Mouse (Mus musculus) kidney, embryonic 14.5 days (tissue): ENCODE data around the gene Hbb-bt. TPM values are rescaled to one million over a fixed set of nuclear protein-coding genes. Genes with fewer than 3 reads are reported as not detected.
"Not testable (repeated sequence)": the region's sequence is repeated elsewhere in the genome, so short reads cannot be mapped to it uniquely, and the experiment has no call there.

Experiments used
- ATAC-seq: fragments of 200-750 bp; cut with Nextera tagmentation; 2 replicates; pipeline ENCODE4 v1.8.0; 2017; ENCODE audit warnings: moderate number of reproducible peaks, mild to moderate bottlenecking, moderate TSS enrichment, moderate library complexity; ENCODE audit not compliant: low FRiP score, low TSS enrichment
- H3K27ac ChIP-seq: fragments of 300-500 bp; sonication (generic); 2 replicates; pipeline ENCODE4 v1.5.1; 2014; ENCODE audit warnings: low read depth, mild to moderate bottlenecking, low read length, moderate library complexity, mixed read lengths
- H3K27me3 ChIP-seq: fragments of 300-500 bp; sonication (generic); 2 replicates; pipeline ENCODE4 v1.6.1; 2014; ENCODE audit warnings: mild to moderate bottlenecking, low read length; ENCODE audit not compliant: control insufficient read depth, insufficient read depth
- H3K36me3 ChIP-seq: fragments of 300-500 bp; sonication (generic); 2 replicates; pipeline ENCODE4 v1.6.1; 2014; ENCODE audit warnings: low read length, mixed read lengths; ENCODE audit not compliant: control insufficient read depth, insufficient read depth
- H3K4me1 ChIP-seq: fragments of 300-500 bp; sonication (generic); 2 replicates; pipeline ENCODE4 v1.6.1; 2014; ENCODE audit warnings: low read length, mixed read lengths; ENCODE audit not compliant: control insufficient read depth, insufficient read depth
- H3K4me2 ChIP-seq: fragments of 300-500 bp; sonication (generic); replicated peaks from 2 replicates; pipeline ENCODE4 v1.6.1; 2014; ENCODE audit warnings: low read depth, mild to moderate bottlenecking, low read length
- H3K4me3 ChIP-seq: fragments of 300-500 bp; sonication (generic); 2 replicates; pipeline ENCODE4 v1.5.1; 2014; ENCODE audit warnings: mild to moderate bottlenecking, low read length
- H3K9ac ChIP-seq: fragments of 300-500 bp; sonication (generic); 2 replicates; pipeline ENCODE4 v1.6.1; 2014; ENCODE audit warnings: low read depth, mild to moderate bottlenecking, low read length, moderate library complexity
- H3K9me3 ChIP-seq: fragments of 300-500 bp; sonication (generic); 2 replicates; pipeline ENCODE4 v1.6.1; 2016; ENCODE audit warnings: low read length; ENCODE audit not compliant: control insufficient read depth
- WGBS: fragments of 180-500 bp; shearing (Covaris S2); extraction: QIAGEN DNeasy Blood & Tissue Kit; methylation state at CpG from one replicate; pipeline ENCODE4 v1.1.7; 2014; 5-methylcytosine and 5-hydroxymethylcytosine counted together
- polyA plus RNA-seq: library from polyadenylated mRNA; unstranded; fragments of >200 nt; fragmentation: Nextera tagmentation; extraction: Ambion mirVana; gene quantifications from 2 replicates; pipeline ENCODE4 v1.2.1, GENCODE M21; 2014

The Hbb-bt gene
- polyA plus RNA-seq, 1 experiment from 2014 or later, result 1,788 TPM

- Histone ChIP-seq H3K9me3 (no peaks in the 10 kb centered on the region), H3K27ac (no peak within 1 kb of the TSS), H3K9ac (no peak within 1 kb of the TSS), H3K4me2 (no peak within 1 kb of the TSS), H3K4me1 (no peaks in the 10 kb centered on the region), H3K36me3 (no peaks in the 10 kb centered on the region), H3K4me3 (no peak within 1 kb of the TSS), H3K27me3 (no peaks in the 10 kb centered on the region)
- 93% methylated on average over 4 of the region's 4 CpGs for WGBS
- ATAC-seq, result no peak
These were observed 14.0 kb upstream of the Hbb-bt start, which contains the start of gene Hbb-bs for GRCm38 (mm10) chr7:103827808-103828207. Hbb-bs (minus strand) TSS chr7:103828096.

DNA sequence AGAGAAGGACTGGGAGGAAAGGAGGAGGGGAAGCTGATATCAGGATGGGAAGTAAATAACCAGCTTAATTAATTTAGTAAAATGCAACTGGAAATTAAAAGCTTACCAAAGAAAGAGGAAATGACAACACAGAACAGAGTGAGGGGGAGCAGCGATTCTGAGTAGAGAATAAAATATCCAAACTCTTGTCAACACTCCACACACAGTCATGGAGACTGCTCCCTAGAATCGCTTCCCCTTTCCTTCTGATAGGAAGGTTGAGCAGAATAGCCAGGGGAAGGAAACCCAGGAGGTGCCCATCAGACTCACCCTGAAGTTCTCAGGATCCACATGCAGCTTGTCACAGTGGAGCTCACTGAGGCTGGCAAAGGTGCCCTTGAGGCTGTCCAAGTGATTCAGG lies 13.3 kb upstream of the Hbb-bt start:
- not testable (repeated sequence) for H3K27ac ChIP-seq, ATAC-seq, H3K36me3 ChIP-seq, H3K9me3 ChIP-seq, H3K4me2 ChIP-seq, H3K4me1 ChIP-seq, H3K9ac ChIP-seq, H3K27me3 ChIP-seq, H3K4me3 ChIP-seq
- WGBS, result no CpG with 5 or more reads among the region's 2 CpGs

DNA sequence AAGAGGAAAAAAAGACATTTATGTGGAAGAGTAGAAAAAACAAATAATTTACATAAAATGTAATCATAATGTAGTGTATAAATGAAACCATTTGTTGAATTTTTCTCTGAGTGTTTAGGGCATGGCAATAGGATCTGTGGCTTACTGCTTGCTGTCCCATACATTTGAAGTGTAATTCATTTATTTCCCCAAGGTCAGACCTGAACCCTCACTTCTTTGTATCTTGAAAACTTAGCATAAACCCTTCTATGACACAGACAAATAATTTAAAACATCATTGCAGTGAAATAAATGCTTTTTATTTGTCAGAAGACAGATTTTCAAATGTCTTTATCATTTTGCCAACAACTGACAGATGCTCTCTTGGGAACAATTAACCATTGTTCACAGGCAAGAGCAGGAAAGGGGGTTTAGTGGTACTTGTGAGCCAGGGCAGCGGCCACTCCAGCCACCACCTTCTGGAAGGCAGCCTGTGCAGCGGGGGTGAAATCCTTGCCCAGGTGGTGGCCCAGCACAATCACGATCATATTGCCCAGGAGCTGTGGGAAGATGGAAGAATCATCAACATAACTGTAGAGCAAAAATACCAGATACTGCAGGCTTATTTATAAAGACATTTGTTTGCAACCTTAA lies 12.6 kb upstream of the Hbb-bt start:
- H3K4me3 ChIP-seq, result no peak overlapping the region
- ATAC-seq, result no peak
- WGBS, result 69% methylated on average over 3 of the region's 3 CpGs
- H3K27ac ChIP-seq, result no peak overlapping the region
- no peak overlapping the region for H3K4me2 ChIP-seq
- no peaks in the 10 kb centered on the region for H3K4me1 ChIP-seq
- no peaks in the 10 kb centered on the region for H3K9me3 ChIP-seq
- no peaks in the 10 kb centered on the region for H3K36me3 ChIP-seq
- no peak overlapping the region for H3K9ac ChIP-seq
- no peaks in the 10 kb centered on the region for H3K27me3 ChIP-seq

GRCm38 (mm10) chr7:103825536-103826254 lies 11.9 kb upstream of the Hbb-bt start:
- Histone ChIP-seq H3K9me3 (no peaks in the 10 kb centered on the region), H3K27me3 (no peaks in the 10 kb centered on the region), H3K4me1 (no peaks in the 10 kb centered on the region), H3K4me2 (no peak overlapping the region), H3K27ac (no peak overlapping the region), H3K36me3 (no peaks in the 10 kb centered on the region), H3K9ac (no peak overlapping the region), H3K4me3 (no peak overlapping the region)
- ATAC-seq, result no peak
- WGBS, result 96% methylated on average over 3 of the region's 3 CpGs

GRCm38 (mm10) chr7:103824597-103824996 lies 10.8 kb upstream of the Hbb-bt start:
- WGBS, result 81% methylated on average over 2 of the region's 2 CpGs
- Histone ChIP-seq H3K4me3 (no peak overlapping the region), H3K36me3 (no peaks in the 10 kb centered on the region), H3K4me2 (no peak overlapping the region), H3K9me3 (no peaks in the 10 kb centered on the region), H3K27ac (no peak overlapping the region), H3K9ac (no peak overlapping the region), H3K4me1 (no peaks in the 10 kb centered on the region), H3K27me3 (no peaks in the 10 kb centered on the region)
- ATAC-seq, result no peak

GRCm38 (mm10) chr7:103815085-103815484 lies 1.3 kb upstream of the Hbb-bt start:
- H3K27me3 ChIP-seq, H3K9me3 ChIP-seq, H3K4me3 ChIP-seq, H3K4me2 ChIP-seq, H3K4me1 ChIP-seq, H3K27ac ChIP-seq, H3K36me3 ChIP-seq, H3K9ac ChIP-seq, ATAC-seq: not testable (repeated sequence)
- WGBS, result 71% methylated on average over 1 of the region's 2 CpGs

GRCm38 (mm10) chr7:103813152-103813551 lies 644 bp downstream of the Hbb-bt start:
- H3K27me3 ChIP-seq, H3K4me3 ChIP-seq, H3K9me3 ChIP-seq, H3K9ac ChIP-seq, ATAC-seq, H3K27ac ChIP-seq, H3K4me1 ChIP-seq, H3K36me3 ChIP-seq, H3K4me2 ChIP-seq: not testable (repeated sequence)
- no CpG with 5 or more reads among the region's 3 CpGs for WGBS

DNA sequence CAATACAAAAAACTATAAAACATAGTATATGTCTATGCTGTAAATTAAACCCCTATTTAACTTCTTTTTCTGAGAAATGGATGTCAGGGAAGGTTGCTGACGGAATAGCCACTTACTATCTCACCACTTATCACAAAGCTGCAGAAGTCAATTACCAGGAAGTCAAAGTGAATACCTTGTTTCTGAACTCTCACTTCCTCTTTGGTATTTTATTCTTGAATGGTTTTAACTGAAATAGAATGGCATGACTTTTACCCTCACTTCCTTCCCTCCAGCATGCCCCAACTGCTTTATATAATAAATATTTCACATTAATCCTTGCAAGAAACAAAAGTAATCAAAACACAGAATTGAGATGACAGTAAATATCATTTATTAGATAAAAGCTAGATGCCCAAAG lies 1.6 kb downstream of the Hbb-bt start:
- H3K36me3 ChIP-seq, result no peaks in the 10 kb centered on the region
- no peak overlapping the region for H3K4me3 ChIP-seq
- no peak for ATAC-seq
- no peak overlapping the region for H3K4me2 ChIP-seq
- no peaks in the 10 kb centered on the region for H3K9me3 ChIP-seq
- H3K27me3 ChIP-seq, result no peaks in the 10 kb centered on the region
- no peak overlapping the region for H3K9ac ChIP-seq
- no peaks in the 10 kb centered on the region for H3K4me1 ChIP-seq
- no peak overlapping the region for H3K27ac ChIP-seq
- 57% methylated on average over 1 of the region's 1 CpGs for WGBS

DNA sequence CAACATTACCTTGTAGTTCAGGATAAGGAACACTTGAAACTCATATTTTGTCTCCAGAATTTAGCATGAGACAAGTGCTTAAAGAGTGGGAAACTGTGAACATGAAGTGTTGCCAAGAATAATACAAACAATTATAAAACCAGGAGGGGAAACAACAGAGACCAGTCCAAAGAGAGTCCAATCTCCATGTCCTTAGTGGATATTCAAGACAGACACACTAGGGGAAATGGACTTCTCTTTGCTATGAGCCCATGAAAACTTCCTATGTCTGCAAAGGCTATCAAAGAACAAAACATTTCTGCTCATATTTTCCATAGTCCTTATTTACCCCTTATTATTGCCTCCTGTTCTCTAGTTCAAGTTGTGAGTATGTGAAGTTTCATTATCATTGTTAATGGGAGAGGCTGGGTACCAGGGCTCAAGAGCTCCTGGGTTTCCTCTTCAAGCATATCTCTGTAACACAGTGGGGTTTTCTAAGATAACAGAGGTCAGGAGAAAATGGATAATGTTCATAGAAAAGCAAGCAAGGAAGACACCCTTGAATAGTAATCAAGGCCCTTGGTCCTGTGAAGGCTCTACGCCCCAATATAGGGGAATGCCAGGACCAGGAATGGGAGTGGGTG lies 2.5 kb downstream of the Hbb-bt start:
- Histone ChIP-seq H3K4me2 (no peak overlapping the region), H3K9me3 (no peaks in the 10 kb centered on the region), H3K27ac (no peak overlapping the region), H3K4me1 (no peaks in the 10 kb centered on the region), H3K9ac (no peak overlapping the region), H3K4me3 (no peak overlapping the region), H3K27me3 (no peaks in the 10 kb centered on the region), H3K36me3 (no peaks in the 10 kb centered on the region)
- ATAC-seq, result no peak
- 88% methylated on average over 1 of the region's 1 CpGs for WGBS
